Mouse (Mus musculus) liver, embryonic 16.5 days (tissue): ENCODE data around the gene Fkbp15. TPM values are rescaled to one million over a fixed set of nuclear protein-coding genes. Genes with fewer than 3 reads are reported as not detected.

Experiments
- ATAC-seq: fragments of 200-750 bp; cut with Nextera tagmentation; 2 replicates; pipeline ENCODE4 v1.8.0; 2017; ENCODE audit warnings: low read depth, mild to moderate bottlenecking, moderate number of reproducible peaks, moderate library complexity
- H3K27ac ChIP-seq: fragments of 300-500 bp; sonication (generic); 2 replicates; pipeline ENCODE4 v1.5.1; 2014; ENCODE audit warnings: mild to moderate bottlenecking, low read length
- H3K27me3 ChIP-seq: fragments of 300-500 bp; sonication (generic); 2 replicates; pipeline ENCODE4 v1.6.1; 2014; ENCODE audit warnings: low read depth, low read length, mixed read lengths; ENCODE audit not compliant: control insufficient read depth, insufficient read depth
- H3K36me3 ChIP-seq: fragments of 300-500 bp; sonication (generic); 2 replicates; pipeline ENCODE4 v1.6.1; 2014; ENCODE audit warnings: mild to moderate bottlenecking; ENCODE audit not compliant: control insufficient read depth, insufficient read depth
- H3K4me1 ChIP-seq: fragments of 300-500 bp; sonication (generic); 2 replicates; pipeline ENCODE4 v1.6.1; 2014; ENCODE audit warnings: low read depth, low read length, mixed read lengths; ENCODE audit not compliant: control insufficient read depth
- H3K4me2 ChIP-seq: fragments of 300-500 bp; sonication (generic); 2 replicates; pipeline ENCODE4 v1.6.1; 2014; ENCODE audit warnings: low read depth, low read length, mixed read lengths
- H3K4me3 ChIP-seq: fragments of 300-500 bp; sonication (generic); 2 replicates; pipeline ENCODE4 v1.5.1; 2014; ENCODE audit warnings: low read depth, mild to moderate bottlenecking, low read length
- H3K9ac ChIP-seq: fragments of 300-500 bp; sonication (generic); 2 replicates; pipeline ENCODE4 v1.6.1; 2014; ENCODE audit warnings: low read depth, low read length
- H3K9me3 ChIP-seq: fragments of 300-500 bp; sonication (generic); replicated peaks from 2 replicates; pipeline ENCODE4 v1.6.1; 2016; ENCODE audit warnings: low read length; ENCODE audit not compliant: control insufficient read depth
- WGBS: fragments of 180-500 bp; shearing (Covaris S2); extraction: QIAGEN DNeasy Blood & Tissue Kit; methylation state at CpG from one replicate; pipeline ENCODE4 v1.1.7; 2014; ENCODE audit not compliant: insufficient replicate concordance; 5-methylcytosine and 5-hydroxymethylcytosine counted together
- polyA plus RNA-seq: library from polyadenylated mRNA; unstranded; fragments of >200 nt; fragmentation: Nextera tagmentation; extraction: Ambion mirVana; gene quantifications from 2 replicates; pipeline ENCODE4 v1.2.1, GENCODE M21; 2015

The Fkbp15 gene
- polyA plus RNA-seq, 1 experiment from 2014 or later = 15.9 TPM

DNA sequence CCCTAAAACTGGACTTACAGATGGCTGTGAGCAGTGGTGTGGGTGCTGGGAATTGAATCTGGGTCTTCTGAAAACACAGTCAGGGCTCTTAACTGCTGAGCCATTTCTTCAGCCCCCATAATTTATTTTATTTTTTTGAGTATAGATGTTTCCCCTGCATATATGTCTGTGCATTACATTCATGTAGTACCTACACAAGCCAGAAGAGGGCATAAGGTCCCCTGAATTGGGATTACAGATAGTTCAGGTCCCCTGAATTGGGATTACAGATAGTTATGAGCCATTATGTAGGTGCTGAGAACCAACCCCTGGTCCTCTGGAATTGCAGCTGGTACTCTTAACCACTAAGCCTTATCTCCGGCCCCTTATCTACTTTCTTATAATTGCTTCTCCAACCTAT, 16.3 kb downstream of the Fkbp15 start:
- Histone ChIP-seq H3K9me3 (no peaks in the 10 kb centered on the region), H3K9ac (no peak overlapping the region), H3K27ac (no peak overlapping the region), H3K4me2 (no peak overlapping the region), H3K4me3 (no peak overlapping the region), H3K36me3 (peaks cover 28% of the 10 kb centered on the region), H3K27me3 (no peaks in the 10 kb centered on the region), H3K4me1 (peaks cover 2% of the 10 kb centered on the region)
- ATAC-seq = no peak
- WGBS = 81% methylated on average over 1 of the region's 1 CpGs

DNA sequence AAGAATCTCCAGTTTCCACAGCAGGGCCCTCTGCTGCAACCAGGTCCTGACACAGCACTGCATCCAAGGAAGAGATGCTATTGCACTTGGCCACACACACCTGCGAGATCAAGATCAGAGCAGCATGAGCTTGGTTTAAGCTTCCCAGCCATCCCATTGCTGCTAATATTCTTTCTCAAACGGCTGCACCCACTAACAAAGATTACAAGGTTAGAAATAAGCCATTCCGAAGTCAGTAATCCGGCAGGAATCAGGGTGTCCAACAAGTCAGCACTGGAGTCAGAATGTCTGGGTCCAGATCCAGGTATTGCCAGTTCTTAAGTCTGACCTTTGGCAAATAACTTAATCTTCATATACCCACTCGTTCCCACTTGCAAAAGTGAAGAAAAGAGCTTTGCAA, 21.8 kb downstream of the Fkbp15 start:
- no peaks in the 10 kb centered on the region for H3K9me3 ChIP-seq
- no peak for ATAC-seq
- H3K9ac ChIP-seq = no peak overlapping the region
- H3K4me1 ChIP-seq = no peaks in the 10 kb centered on the region
- WGBS = 77% methylated on average over 5 of the region's 5 CpGs
- peaks cover 31% of the 10 kb centered on the region for H3K36me3 ChIP-seq
- H3K4me3 ChIP-seq = no peak overlapping the region
- no peak overlapping the region for H3K27ac ChIP-seq
- no peaks in the 10 kb centered on the region for H3K27me3 ChIP-seq
- no peak overlapping the region for H3K4me2 ChIP-seq

DNA sequence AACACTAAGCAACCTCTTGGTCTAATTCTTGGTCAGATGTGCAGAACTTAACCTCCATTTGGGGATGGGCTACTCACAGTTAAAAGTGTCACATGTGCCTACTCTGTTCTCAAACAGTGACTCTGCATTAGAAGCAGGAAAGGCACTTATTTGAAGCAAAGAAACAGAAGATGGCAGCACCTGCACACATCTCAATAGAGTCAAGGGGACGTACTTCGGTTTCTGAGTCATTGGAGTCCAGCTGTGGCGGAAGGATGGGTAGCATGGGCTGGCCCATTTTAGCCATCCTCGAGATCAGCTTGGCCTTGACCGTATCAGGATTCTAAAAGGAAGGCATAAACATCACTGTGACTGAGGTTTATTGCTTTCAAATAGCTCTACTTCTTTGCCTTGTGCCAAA, 28.4 kb downstream of the Fkbp15 start:
- WGBS = 74% methylated on average over 5 of the region's 5 CpGs
- Histone ChIP-seq H3K4me3 (no peak overlapping the region), H3K9me3 (no peaks in the 10 kb centered on the region), H3K36me3 (peaks cover 31% of the 10 kb centered on the region), H3K27ac (no peak overlapping the region), H3K9ac (no peak overlapping the region), H3K4me1 (peaks cover 4% of the 10 kb centered on the region), H3K27me3 (no peaks in the 10 kb centered on the region), H3K4me2 (no peak overlapping the region)
- no peak for ATAC-seq

DNA sequence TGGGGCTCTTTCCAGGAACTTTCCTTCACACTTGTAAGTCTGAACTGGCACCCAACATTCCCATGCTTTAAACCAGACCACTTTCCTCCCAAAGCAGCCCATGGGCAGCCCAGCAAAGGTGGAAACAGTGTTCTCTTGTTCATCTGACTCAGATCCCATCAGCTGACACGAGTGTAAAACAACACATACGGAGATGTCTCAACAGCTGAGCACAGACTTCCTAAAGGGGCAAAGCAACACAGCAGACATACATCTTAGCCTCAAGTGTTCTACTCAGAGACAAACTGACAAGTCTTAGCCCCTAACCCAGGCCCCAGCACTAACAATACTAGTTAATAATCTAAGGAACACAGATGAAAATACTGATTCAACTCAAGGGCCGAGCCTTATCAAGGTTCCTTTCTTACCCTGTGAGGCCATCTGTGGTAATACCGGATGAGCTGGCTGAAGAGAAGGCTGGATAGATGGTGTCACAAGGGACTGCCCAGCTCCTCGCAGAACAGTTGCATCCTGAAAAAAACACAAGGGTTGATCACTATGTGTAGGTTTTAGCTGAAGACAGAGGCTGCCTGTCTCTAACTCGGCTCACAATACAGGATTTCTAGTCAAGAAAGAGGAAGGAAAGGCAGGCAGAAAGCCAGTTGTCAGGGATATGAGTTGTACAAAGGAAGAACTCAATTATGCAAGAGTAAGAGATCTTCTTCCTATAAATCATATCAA, 31.2 kb downstream of the Fkbp15 start:
- Histone ChIP-seq H3K36me3 (peaks cover 31% of the 10 kb centered on the region), H3K4me2 (no peak overlapping the region), H3K27ac (peak overlapping the region; percentile 33; the same call in 1 of the 2 replicates), H3K4me3 (no peak overlapping the region), H3K4me1 (peaks cover 4% of the 10 kb centered on the region), H3K27me3 (no peaks in the 10 kb centered on the region), H3K9me3 (no peaks in the 10 kb centered on the region), H3K9ac (no peak overlapping the region)
- ATAC-seq = no peak; the same call in 1 of the 2 replicates
- WGBS = 23% methylated on average over 6 of the region's 6 CpGs

- ATAC-seq = no peak
- no peak overlapping the region for H3K9ac ChIP-seq
- no peaks in the 10 kb centered on the region for H3K9me3 ChIP-seq
- H3K27ac ChIP-seq = no peak overlapping the region
- H3K27me3 ChIP-seq = no peaks in the 10 kb centered on the region
- no peak overlapping the region for H3K4me2 ChIP-seq
- H3K4me3 ChIP-seq = no peak overlapping the region
- peaks cover 4% of the 10 kb centered on the region for H3K4me1 ChIP-seq
- peaks cover 39% of the 10 kb centered on the region for H3K36me3 ChIP-seq
Observed at GRCm38 (mm10) chr4:62326111-62326510, 34.2 kb downstream of the Fkbp15 start.

DNA sequence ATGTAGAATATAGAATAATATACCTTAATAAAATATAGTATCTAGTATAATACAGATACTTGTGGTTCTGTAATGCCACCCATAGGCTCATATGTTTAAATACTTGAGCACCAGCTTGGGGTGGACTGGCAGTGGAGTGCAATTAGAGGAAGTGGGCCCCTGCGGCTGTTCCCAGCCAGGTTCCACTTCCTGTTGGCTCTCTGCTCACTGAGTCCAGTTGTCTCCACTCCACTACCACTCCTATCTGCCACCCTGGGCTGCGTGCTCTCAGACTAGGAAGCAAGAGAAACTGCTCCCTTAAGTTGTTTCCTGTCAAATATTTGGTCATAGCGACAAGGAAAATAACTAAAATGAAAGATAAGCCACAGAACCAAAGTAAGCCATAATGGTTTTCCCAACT, 37.7 kb downstream of the Fkbp15 start:
- Histone ChIP-seq H3K9ac (no peak overlapping the region), H3K27me3 (no peaks in the 10 kb centered on the region), H3K4me2 (no peak overlapping the region), H3K27ac (no peak overlapping the region), H3K36me3 (peaks cover 58% of the 10 kb centered on the region), H3K4me3 (no peak overlapping the region), H3K4me1 (no peaks in the 10 kb centered on the region), H3K9me3 (no peaks in the 10 kb centered on the region)
- peak; percentile 30; the same call in 1 of the 2 replicates for ATAC-seq
- WGBS = 45% methylated on average over 3 of the region's 3 CpGs

- H3K9ac ChIP-seq = no peak overlapping the region
- no peaks in the 10 kb centered on the region for H3K4me1 ChIP-seq
- ATAC-seq = no peak
- no peaks in the 10 kb centered on the region for H3K27me3 ChIP-seq
- H3K4me3 ChIP-seq = no peak overlapping the region
- peaks cover 41% of the 10 kb centered on the region for H3K36me3 ChIP-seq
- H3K9me3 ChIP-seq = no peaks in the 10 kb centered on the region
- no peak overlapping the region for H3K4me2 ChIP-seq
- H3K27ac ChIP-seq = no peak overlapping the region
- 54% methylated on average over 1 of the region's 1 CpGs for WGBS
Observed at GRCm38 (mm10) chr4:62318294-62318693, 42.1 kb downstream of the Fkbp15 start.

DNA sequence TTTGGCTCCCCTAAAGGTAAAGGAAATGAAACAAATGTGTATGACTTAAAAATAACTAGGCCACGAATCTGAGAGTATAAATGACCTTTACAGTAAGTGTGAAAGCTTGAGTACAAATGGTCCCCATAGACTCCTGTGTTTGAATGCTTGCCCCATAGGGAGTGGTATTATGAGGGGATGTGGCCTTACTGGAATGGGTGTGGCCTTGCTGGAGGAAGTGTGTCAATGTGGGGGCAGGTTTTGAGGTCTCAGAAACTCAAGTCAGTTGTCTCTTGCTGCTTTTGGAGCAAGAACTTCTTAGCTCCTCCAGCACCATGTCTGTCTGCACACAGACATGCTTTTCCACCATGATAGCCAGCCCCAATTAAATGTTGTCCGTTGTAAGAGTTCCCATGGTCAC, 43.9 kb downstream of the Fkbp15 start:
- no peak overlapping the region for H3K9ac ChIP-seq
- no peaks in the 10 kb centered on the region for H3K4me1 ChIP-seq
- H3K36me3 ChIP-seq = peaks cover 31% of the 10 kb centered on the region
- H3K27me3 ChIP-seq = no peaks in the 10 kb centered on the region
- ATAC-seq = no peak
- no peak overlapping the region for H3K4me3 ChIP-seq
- 61% methylated on average over 2 of the region's 2 CpGs for WGBS
- no peak overlapping the region for H3K4me2 ChIP-seq
- no peak overlapping the region for H3K27ac ChIP-seq
- H3K9me3 ChIP-seq = no peaks in the 10 kb centered on the region

- H3K9me3 ChIP-seq = no peaks in the 10 kb centered on the region
- peaks cover 25% of the 10 kb centered on the region for H3K36me3 ChIP-seq
- no peak overlapping the region for H3K4me3 ChIP-seq
- 75% methylated on average over 3 of the region's 3 CpGs for WGBS
- H3K27ac ChIP-seq = no peak overlapping the region
- H3K4me1 ChIP-seq = no peaks in the 10 kb centered on the region
- no peak for ATAC-seq
- H3K9ac ChIP-seq = no peak overlapping the region
- no peak overlapping the region for H3K4me2 ChIP-seq
- H3K27me3 ChIP-seq = no peaks in the 10 kb centered on the region
Observed at GRCm38 (mm10) chr4:62314516-62314915, 45.8 kb downstream of the Fkbp15 start.
